Mouse (Mus musculus) lung, adult 2 months (tissue): ENCODE measurements around the gene Mrps24.

Source experiments
- CTCF ChIP-seq: fragments of 200-500 bp; IDR thresholded peaks from 2 replicates; pipeline ENCODE4 v1.5.1; 2011; ENCODE audit warnings: mild to moderate bottlenecking, low read length, control low read depth; ENCODE audit not compliant: insufficient read depth
- POLR2A ChIP-seq: fragments of 200-500 bp; IDR thresholded peaks from 2 replicates; pipeline ENCODE4 v1.6.1; 2011; ENCODE audit warnings: low read depth, mild to moderate bottlenecking, control low read depth, low read length, borderline replicate concordance; ENCODE audit errors: extremely low read depth

DNA sequence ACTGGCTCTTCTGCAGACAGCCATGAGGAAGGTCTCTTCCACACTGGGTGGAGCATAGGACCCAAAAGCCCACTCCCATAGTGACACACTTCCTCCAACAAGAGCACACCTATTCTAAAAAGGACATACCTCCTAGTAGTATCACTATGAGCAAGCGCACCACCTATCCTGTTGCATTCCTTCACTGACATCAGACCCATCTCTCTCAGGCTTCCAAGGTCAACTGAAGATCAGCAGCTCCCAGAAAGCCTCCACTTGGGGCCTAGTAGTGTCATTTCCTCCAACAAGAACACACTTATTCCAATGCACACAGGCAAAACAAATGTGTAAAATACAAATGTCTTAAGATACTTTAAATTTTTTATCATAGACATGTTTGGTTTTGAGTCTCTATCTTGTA is 13.7 kb downstream of the Mrps24 start:
- no peak for TF ChIP-seq POLR2A
- TF ChIP-seq CTCF = no peak
